Mouse (Mus musculus): ENCODE measurements around the gene Ces2f.
"Not testable (repeated sequence)": the region's sequence is repeated elsewhere in the genome, so short reads cannot be mapped to it uniquely, and the experiment has no call there.

Ces2f gene

GRCm38 (mm10) chr8:104947056-104947455 is at the start of gene Ces2f:
TSS of gene Ces2f (plus strand) at chr8:104947356.
- no peak for DNase-seq

- DNase-seq, result no peak
These were observed 45.4 kb upstream of the Ces2f start for GRCm38 (mm10) chr8:104901746-104902145.

- DNase-seq, result no peak
These were observed 40.0 kb upstream of the Ces2f start for GRCm38 (mm10) chr8:104907111-104907510.

GRCm38 (mm10) chr8:104909021-104909420 is 38.1 kb upstream of the Ces2f start:
- not testable (repeated sequence) for DNase-seq

- DNase-seq, result not testable (repeated sequence)
These were observed 37.5 kb upstream of the Ces2f start for GRCm38 (mm10) chr8:104909651-104910050.

GRCm38 (mm10) chr8:104925972-104926596 is 21.1 kb upstream of the Ces2f start, which contains the start of gene Ces2e:
TSS of gene Ces2e (plus strand) at chr8:104926260.
- no peak for DNase-seq

GRCm38 (mm10) chr8:104927301-104927700 is 19.9 kb upstream of the Ces2f start:
- no peak for DNase-seq

GRCm38 (mm10) chr8:104944665-104945064 is 2.5 kb upstream of the Ces2f start:
- DNase-seq, result no peak

- DNase-seq, result no peak
These were observed 1.9 kb downstream of the Ces2f start for GRCm38 (mm10) chr8:104949031-104949430.

- no peak for DNase-seq
These were observed 14.4 kb downstream of the Ces2f start, which contains the start of gene Ces2g for GRCm38 (mm10) chr8:104961537-104961961. TSS of gene Ces2g (plus strand) at chr8:104961718.

GRCm38 (mm10) chr8:104962229-104962901 is 15.2 kb downstream of the Ces2f start:
- no peak for DNase-seq

GRCm38 (mm10) chr8:104963375-104963894 is 16.3 kb downstream of the Ces2f start:
- DNase-seq, result no peak

- no peak for DNase-seq
These were observed 37.0 kb downstream of the Ces2f start for GRCm38 (mm10) chr8:104984126-104984525.

GRCm38 (mm10) chr8:104984942-104985341 is 37.8 kb downstream of the Ces2f start:
- DNase-seq, result no peak

GRCm38 (mm10) chr8:104998191-104998590 is 51.0 kb downstream of the Ces2f start:
- DNase-seq, result no peak

- DNase-seq, result no peak
These were observed 52.0 kb downstream of the Ces2f start for GRCm38 (mm10) chr8:104999183-104999582.

GRCm38 (mm10) chr8:105000586-105000985 is 53.4 kb downstream of the Ces2f start, which contains the start of gene Ces2h:
TSS of gene Ces2h (plus strand) at chr8:105000853.
- DNase-seq, result no peak

Data from thymus, postnatal 4 days (tissue).